Mouse (Mus musculus): ENCODE measurements around the gene Tgm1.

DNA sequence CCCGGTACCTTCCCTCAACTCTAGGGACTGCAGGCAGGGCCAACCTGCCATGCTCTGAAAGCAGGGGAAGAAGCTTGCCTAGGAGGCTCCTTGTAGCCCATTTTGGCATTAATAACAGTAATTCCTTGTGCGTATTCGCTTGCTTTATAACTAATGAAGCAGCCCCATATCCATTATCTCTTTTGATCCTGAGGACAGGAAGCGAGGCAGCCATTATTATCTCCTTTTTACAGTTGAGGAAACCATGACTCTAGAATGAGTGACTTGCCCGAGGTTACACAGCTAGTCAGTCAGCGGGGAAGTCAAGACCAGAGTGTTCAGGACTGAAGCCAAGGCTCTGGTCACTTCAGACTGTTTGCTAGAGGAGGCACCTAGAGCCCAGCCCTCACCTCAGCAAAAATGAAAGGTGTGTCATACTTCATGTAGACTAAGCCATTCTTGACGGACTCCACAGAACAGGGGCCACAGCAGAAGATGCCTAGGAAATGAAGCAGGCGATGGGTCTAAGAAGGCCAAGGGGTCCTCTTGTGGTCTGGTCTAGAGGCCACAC, 7.6 kb downstream of the Tgm1 start:
- no peak for TF ChIP-seq POLR2A (IDR thresholded peaks at IDR 0.05; ENCODE audit: borderline replicate concordance, low read depth, low read length)
- TF ChIP-seq CTCF (IDR thresholded peaks at IDR 0.05; ENCODE audit: low read depth, low read length), result no peak

Data from bone marrow macrophage, adult 2 months (primary cell).